Mouse (Mus musculus) lung, adult 2 months (tissue): ENCODE results near the gene Irf2.

Experiments used
- CTCF ChIP-seq: fragments of 200-500 bp; IDR thresholded peaks from 2 replicates; pipeline ENCODE4 v1.5.1; 2011; ENCODE audit warnings: mild to moderate bottlenecking, low read length, control low read depth; ENCODE audit not compliant: insufficient read depth
- POLR2A ChIP-seq: fragments of 200-500 bp; IDR thresholded peaks from 2 replicates; pipeline ENCODE4 v1.6.1; 2011; ENCODE audit warnings: low read depth, mild to moderate bottlenecking, control low read depth, low read length, borderline replicate concordance; ENCODE audit errors: extremely low read depth

DNA sequence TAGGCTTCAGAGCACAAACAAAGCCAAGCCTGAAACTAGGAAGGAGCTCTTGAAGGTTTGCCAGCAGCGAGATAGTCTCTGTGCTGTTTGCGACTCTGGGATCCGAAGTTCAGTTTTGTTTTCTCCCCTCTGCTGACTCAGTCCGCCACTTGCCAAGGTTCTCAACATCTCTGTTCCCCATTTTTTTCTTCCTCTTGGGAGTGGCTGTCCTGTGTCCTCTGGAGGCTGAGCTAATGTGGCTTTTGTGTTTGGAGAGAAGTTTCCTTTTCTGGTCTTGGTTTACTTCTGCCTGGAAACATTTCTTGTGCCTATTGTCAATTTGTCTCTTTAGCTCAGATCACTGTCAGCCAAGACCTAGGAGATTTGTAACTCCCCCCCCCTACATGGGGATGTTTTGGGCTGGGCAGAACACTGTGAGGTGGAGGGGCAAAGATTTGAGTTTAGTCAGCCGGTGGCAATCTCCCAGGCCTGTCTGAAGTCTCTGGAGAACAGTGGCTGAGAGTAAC is 103.2 kb downstream of the Irf2 start:
- TF ChIP-seq CTCF = no peak
- peak; percentile 33; the same call in 1 of the 2 replicates for TF ChIP-seq POLR2A
